ENCODE assay signal across 8 mouse cellular contexts in genomic region chr1:184869939-184870565, GRCm38 (mm10). TPM values are rescaled to one million over a fixed set of nuclear protein-coding genes. Genes with fewer than 3 reads are reported as not detected.
A peak's percentile ranks its signal among the peaks of the same experiment; 100 is the strongest.
DNase-seq lines count a peak whose midpoint lies in the region; ATAC-seq lines count a peak whose summit lies in the region.

No protein-coding gene starts in this region.

- peak; percentile 42; the same call in 1 of the 2 replicates for ATAC-seq in frontal cortex, adult (ENCODE audit: low TSS enrichment)

- no peak for DNase-seq in frontal cortex, postnatal 25 days (ENCODE audit: low spot score in 2 of 2)
- peak; percentile 41 to 48 for DNase-seq in right cerebral cortex, postnatal 10 days (ENCODE audit: low spot score in 2 of 2)
- DNase-seq in right cerebral cortex, postnatal 25 days: no peak
- DNase-seq in kidney, postnatal 4 days: peak; percentile 63 to 77
- DNase-seq in testis, postnatal 14 days (ENCODE audit: low spot score): peak; percentile 67
- DNase-seq in gastrocnemius, postnatal 10 days: no peak
- DNase-seq in spleen, postnatal 14 days (ENCODE audit: low spot score in 2 of 2): no peak

RNA-seq across cellular contexts. Expression of gene C130074G19Rik, which starts 13.0 kb away (rescaled TPM):
- 10 to 100 TPM; 32.8 to 36.1 TPM for total RNA-seq in gastrocnemius, postnatal 10 days (2021)

RNA-seq across cellular contexts. Expression of gene Marc2, which starts 23.8 kb away (rescaled TPM):
- 100 to 1,000 TPM; 150 to 151 TPM for total RNA-seq in gastrocnemius, postnatal 10 days (2021)

RNA-seq across cellular contexts. Expression of gene Marc1, which starts 58.9 kb away (rescaled TPM):
- total RNA-seq in gastrocnemius, postnatal 10 days (2021): under 1 TPM; 0.19 to 0.20 TPM

Comparison
In these comparisons a context has a peak if more than half of its experiments do, and no peak if none do; other contexts are left out.
1. DNase-seq: peak in right cerebral cortex, postnatal 10 days (2 of 2), kidney, postnatal 4 days (2 of 2) and testis, postnatal 14 days (single experiment); none in frontal cortex, postnatal 25 days (0 of 2), right cerebral cortex, postnatal 25 days (single experiment), gastrocnemius, postnatal 10 days (single experiment) and spleen, postnatal 14 days (0 of 2).